Mouse (Mus musculus): ENCODE results near the gene Nnat. TPM values are rescaled to one million over a fixed set of nuclear protein-coding genes. Genes with fewer than 3 reads are reported as not detected.

Nnat gene
- polyA plus RNA-seq (2014; fragmentation: Nextera tagmentation; extraction: Ambion mirVana), result 143 and 171 TPM in 2 replicates

DNA sequence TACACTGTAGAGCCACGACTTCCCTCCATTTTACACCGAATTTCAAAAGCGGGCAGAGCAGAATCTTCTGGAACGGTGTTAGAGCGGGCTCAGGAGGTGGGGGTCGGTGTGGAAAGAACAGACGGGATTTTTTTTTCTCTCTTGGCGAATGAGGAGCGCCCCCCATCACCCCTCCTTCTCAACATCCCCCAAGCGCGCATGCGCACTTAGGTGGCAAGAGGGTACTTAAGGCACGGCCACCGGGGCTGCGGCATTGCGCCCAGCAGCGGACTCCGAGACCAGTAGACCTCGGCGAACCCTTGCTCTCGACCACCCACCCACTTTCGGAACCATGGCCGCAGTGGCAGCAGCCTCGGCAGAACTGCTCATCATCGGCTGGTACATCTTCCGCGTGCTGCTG is at the start of gene Nnat:
Gene Nnat, plus strand, starts transcription at position 221 of the 400 bp plus-strand sequence.
- Histone ChIP-seq H3K9ac (ENCODE audit: low read depth, low read length) (peak within 1 kb of the TSS; percentile 53), H3K4me1 (replicated peaks; ENCODE audit: control insufficient read depth, insufficient read depth, low read length) (peaks cover 7% of the 10 kb centered on the region; the same call in 1 of the 2 replicates), H3K27me3 (replicated peaks; ENCODE audit: control insufficient read depth, insufficient read depth, low read length) (peaks cover 21% of the 10 kb centered on the region), H3K36me3 (ENCODE audit: control insufficient read depth, insufficient read depth, low read length) (peaks cover 35% of the 10 kb centered on the region), H3K4me3 (ENCODE audit: low read depth, low read length) (peak within 1 kb of the TSS; percentile 50), H3K4me2 (peak within 1 kb of the TSS; percentile 62), H3K27ac (ENCODE audit: low read depth, low read length) (no peak within 1 kb of the TSS), H3K9me3 (ENCODE audit: control insufficient read depth, low read length) (peaks cover 15% of the 10 kb centered on the region)
- ATAC-seq (replicated peaks; ENCODE audit: low FRiP score) (no peak), DNase-seq (ENCODE audit: low spot score) (peak; percentile 56)
- WGBS, result 55% methylated on average over 27 of the region's 27 CpGs

DNA sequence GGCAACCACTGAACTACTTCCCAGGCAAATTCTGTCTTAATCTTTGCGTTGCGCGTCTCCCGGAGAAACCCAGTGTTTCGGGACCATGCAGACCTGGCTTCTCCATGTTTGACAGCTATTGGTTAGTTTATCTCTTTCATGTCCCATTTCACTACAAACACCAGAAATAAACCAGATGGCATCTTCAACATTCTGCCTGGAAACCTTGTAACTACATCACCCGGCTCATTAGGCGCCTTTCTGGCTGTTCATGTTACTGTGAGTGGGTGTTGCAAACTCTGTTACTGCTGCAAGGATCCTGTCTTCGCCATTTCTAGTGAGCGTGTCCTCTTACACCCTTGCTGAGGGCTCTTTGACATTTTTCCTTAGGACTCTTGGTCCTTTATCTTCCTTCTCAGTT is 47.0 kb upstream of the Nnat start:
- Histone ChIP-seq H3K27me3 (replicated peaks; ENCODE audit: control insufficient read depth, insufficient read depth, low read length) (no peaks in the 10 kb centered on the region), H3K4me2 (no peak overlapping the region), H3K4me3 (ENCODE audit: low read depth, low read length) (no peak overlapping the region), H3K9me3 (ENCODE audit: control insufficient read depth, low read length) (no peaks in the 10 kb centered on the region), H3K36me3 (ENCODE audit: control insufficient read depth, insufficient read depth, low read length) (no peaks in the 10 kb centered on the region), H3K4me1 (replicated peaks; ENCODE audit: control insufficient read depth, insufficient read depth, low read length) (peaks cover 3% of the 10 kb centered on the region; the same call in 1 of the 2 replicates), H3K9ac (ENCODE audit: low read depth, low read length) (no peak overlapping the region), H3K27ac (ENCODE audit: low read depth, low read length) (no peak overlapping the region)
- no peak for ATAC-seq (replicated peaks; ENCODE audit: low FRiP score)
- DNase-seq (ENCODE audit: low spot score), result no peak
- WGBS, result 84% methylated on average over 9 of the region's 9 CpGs

GRCm38 (mm10) chr2:157513737-157514208 is 46.1 kb upstream of the Nnat start:
- Histone ChIP-seq H3K4me3 (ENCODE audit: low read depth, low read length) (no peak overlapping the region), H3K9me3 (ENCODE audit: control insufficient read depth, low read length) (no peaks in the 10 kb centered on the region), H3K27ac (ENCODE audit: low read depth, low read length) (no peak overlapping the region), H3K4me1 (replicated peaks; ENCODE audit: control insufficient read depth, insufficient read depth, low read length) (peaks cover 3% of the 10 kb centered on the region; the same call in 1 of the 2 replicates), H3K36me3 (ENCODE audit: control insufficient read depth, insufficient read depth, low read length) (no peaks in the 10 kb centered on the region), H3K4me2 (no peak overlapping the region), H3K27me3 (replicated peaks; ENCODE audit: control insufficient read depth, insufficient read depth, low read length) (no peaks in the 10 kb centered on the region), H3K9ac (ENCODE audit: low read depth, low read length) (no peak overlapping the region)
- DNase-seq (ENCODE audit: low spot score) (no peak), ATAC-seq (replicated peaks; ENCODE audit: low FRiP score) (no peak)
- whole genome bisulfite sequencing, result 38% methylated on average over 9 of the region's 9 CpGs

- Histone ChIP-seq H3K4me3 (ENCODE audit: low read depth, low read length) (no peak overlapping the region), H3K27me3 (replicated peaks; ENCODE audit: control insufficient read depth, insufficient read depth, low read length) (no peaks in the 10 kb centered on the region), H3K4me2 (no peak overlapping the region), H3K9ac (ENCODE audit: low read depth, low read length) (no peak overlapping the region), H3K4me1 (replicated peaks; ENCODE audit: control insufficient read depth, insufficient read depth, low read length) (peaks cover 3% of the 10 kb centered on the region; the same call in 1 of the 2 replicates), H3K9me3 (ENCODE audit: control insufficient read depth, low read length) (no peaks in the 10 kb centered on the region), H3K36me3 (ENCODE audit: control insufficient read depth, insufficient read depth, low read length) (no peaks in the 10 kb centered on the region), H3K27ac (ENCODE audit: low read depth, low read length) (no peak overlapping the region)
- ATAC-seq (replicated peaks; ENCODE audit: low FRiP score), result no peak
- DNase-seq (ENCODE audit: low spot score), result no peak
- WGBS, result 30% methylated on average over 4 of the region's 4 CpGs
Observed at GRCm38 (mm10) chr2:157514353-157514752, 45.5 kb upstream of the Nnat start.

DNA sequence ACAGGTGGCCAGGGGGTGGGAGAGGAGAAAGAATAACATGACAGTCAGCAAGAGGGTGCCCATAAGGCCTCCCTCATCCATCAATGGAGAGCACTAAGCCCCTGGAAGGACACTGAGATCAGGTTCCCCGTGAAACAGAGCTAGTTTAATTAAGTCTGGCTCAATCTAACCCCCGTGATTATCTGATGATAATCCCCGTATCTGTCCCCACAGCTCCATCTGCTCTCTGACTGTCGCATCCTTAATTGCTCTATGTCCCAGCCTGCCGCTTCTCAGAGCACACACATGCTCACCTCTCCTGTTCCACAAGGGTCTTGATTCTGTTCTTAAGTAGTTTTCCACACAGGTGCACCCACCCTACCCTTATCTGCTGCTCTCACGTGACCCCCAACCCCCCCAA is 42.4 kb upstream of the Nnat start:
- Histone ChIP-seq H3K9ac (ENCODE audit: low read depth, low read length) (no peak overlapping the region), H3K4me2 (no peak overlapping the region), H3K9me3 (ENCODE audit: control insufficient read depth, low read length) (no peaks in the 10 kb centered on the region), H3K27me3 (replicated peaks; ENCODE audit: control insufficient read depth, insufficient read depth, low read length) (no peaks in the 10 kb centered on the region), H3K4me1 (replicated peaks; ENCODE audit: control insufficient read depth, insufficient read depth, low read length) (no peaks in the 10 kb centered on the region), H3K4me3 (ENCODE audit: low read depth, low read length) (no peak overlapping the region), H3K36me3 (ENCODE audit: control insufficient read depth, insufficient read depth, low read length) (no peaks in the 10 kb centered on the region), H3K27ac (ENCODE audit: low read depth, low read length) (no peak overlapping the region)
- 52% methylated on average over 6 of the region's 6 CpGs for WGBS
- ATAC-seq (replicated peaks; ENCODE audit: low FRiP score) (no peak), DNase-seq (ENCODE audit: low spot score) (no peak)

DNA sequence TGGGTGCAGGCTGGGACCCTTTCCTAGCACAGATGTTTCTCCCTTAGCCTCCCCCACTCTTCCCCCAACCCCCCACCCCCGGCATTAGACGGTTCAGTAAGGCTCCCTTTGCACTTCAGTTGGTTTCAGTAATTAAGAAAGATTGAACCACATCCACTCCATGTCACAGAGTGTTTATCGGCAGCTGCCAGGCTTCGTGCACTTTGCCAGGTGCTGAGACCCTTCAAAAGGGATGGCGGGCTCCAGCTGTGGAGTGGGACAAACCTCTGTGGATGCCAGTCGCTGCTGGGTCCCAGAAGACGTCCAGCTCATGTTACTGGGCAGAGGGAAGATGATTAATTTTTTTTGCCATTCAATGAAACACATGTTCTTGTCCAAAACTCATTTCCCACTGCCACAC is 41.4 kb upstream of the Nnat start:
- Histone ChIP-seq H3K4me1 (replicated peaks; ENCODE audit: control insufficient read depth, insufficient read depth, low read length) (no peaks in the 10 kb centered on the region), H3K4me3 (ENCODE audit: low read depth, low read length) (no peak overlapping the region), H3K4me2 (no peak overlapping the region), H3K27me3 (replicated peaks; ENCODE audit: control insufficient read depth, insufficient read depth, low read length) (no peaks in the 10 kb centered on the region), H3K9ac (ENCODE audit: low read depth, low read length) (no peak overlapping the region), H3K27ac (ENCODE audit: low read depth, low read length) (no peak overlapping the region), H3K9me3 (ENCODE audit: control insufficient read depth, low read length) (no peaks in the 10 kb centered on the region), H3K36me3 (ENCODE audit: control insufficient read depth, insufficient read depth, low read length) (no peaks in the 10 kb centered on the region)
- ATAC-seq (replicated peaks; ENCODE audit: low FRiP score) (no peak), DNase-seq (ENCODE audit: low spot score) (no peak)
- 63% methylated on average over 7 of the region's 7 CpGs for WGBS

DNA sequence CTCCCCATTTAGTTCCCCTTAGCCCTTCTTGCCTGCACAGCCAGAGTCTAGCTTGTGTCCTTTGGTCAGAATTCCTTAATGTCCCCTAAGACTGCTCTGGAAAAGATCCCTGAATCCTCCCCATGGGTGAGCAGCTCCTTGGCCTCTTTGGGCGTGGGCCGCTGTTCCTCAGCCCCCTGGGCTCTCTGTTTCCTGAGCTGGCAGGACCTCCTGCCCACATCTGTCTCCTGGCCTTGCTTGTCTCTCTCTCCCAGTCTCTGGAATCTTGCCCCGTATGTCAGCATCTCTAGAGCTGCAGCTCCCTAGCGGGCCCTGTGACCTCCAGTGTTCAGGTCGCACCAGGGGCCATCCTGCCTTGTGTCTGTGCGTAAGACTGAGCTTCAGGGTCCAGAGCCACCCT is 40.4 kb upstream of the Nnat start:
- no peaks in the 10 kb centered on the region for H3K9me3 ChIP-seq (ENCODE audit: control insufficient read depth, low read length)
- ATAC-seq (replicated peaks; ENCODE audit: low FRiP score), result no peak
- 54% methylated on average over 6 of the region's 6 CpGs for WGBS

DNA sequence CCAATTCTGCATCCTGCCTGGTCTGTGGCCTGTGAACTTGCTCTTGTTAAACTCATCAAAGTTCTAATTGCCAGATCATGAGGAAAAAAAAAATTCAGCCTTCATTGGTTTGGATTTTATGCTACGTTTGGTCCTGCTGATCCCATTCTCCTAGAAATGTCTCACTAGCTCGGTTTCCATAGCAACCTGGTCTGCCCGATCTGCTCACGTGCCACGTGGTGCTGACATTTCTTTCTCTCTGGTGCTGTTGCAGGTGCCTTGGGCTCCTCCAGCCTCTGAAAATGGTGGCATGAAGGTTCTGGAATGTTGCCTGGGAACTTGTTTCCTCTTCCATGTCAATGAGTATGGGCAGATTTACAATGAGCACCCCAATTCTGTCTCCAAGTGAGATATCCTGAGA is 39.4 kb upstream of the Nnat start:
- Histone ChIP-seq H3K4me2 (no peak overlapping the region), H3K9ac (ENCODE audit: low read depth, low read length) (no peak overlapping the region), H3K4me1 (replicated peaks; ENCODE audit: control insufficient read depth, insufficient read depth, low read length) (no peaks in the 10 kb centered on the region), H3K4me3 (ENCODE audit: low read depth, low read length) (no peak overlapping the region), H3K36me3 (ENCODE audit: control insufficient read depth, insufficient read depth, low read length) (no peaks in the 10 kb centered on the region), H3K27me3 (replicated peaks; ENCODE audit: control insufficient read depth, insufficient read depth, low read length) (no peaks in the 10 kb centered on the region), H3K27ac (ENCODE audit: low read depth, low read length) (no peak overlapping the region), H3K9me3 (ENCODE audit: control insufficient read depth, low read length) (no peaks in the 10 kb centered on the region)
- no peak for ATAC-seq (replicated peaks; ENCODE audit: low FRiP score)
- WGBS, result 53% methylated on average over 5 of the region's 5 CpGs
- DNase-seq (ENCODE audit: low spot score), result no peak

More for the DNA sequence above, 40.4 kb upstream of the Nnat start:
- H3K36me3 ChIP-seq (ENCODE audit: control insufficient read depth, insufficient read depth, low read length), result no peaks in the 10 kb centered on the region
- H3K4me3 ChIP-seq (ENCODE audit: low read depth, low read length), result no peak overlapping the region
- H3K4me1 ChIP-seq (replicated peaks; ENCODE audit: control insufficient read depth, insufficient read depth, low read length), result no peaks in the 10 kb centered on the region
- H3K9ac ChIP-seq (ENCODE audit: low read depth, low read length), result no peak overlapping the region
- H3K27ac ChIP-seq (ENCODE audit: low read depth, low read length), result no peak overlapping the region
- H3K4me2 ChIP-seq, result no peak overlapping the region
- H3K27me3 ChIP-seq (replicated peaks; ENCODE audit: control insufficient read depth, insufficient read depth, low read length), result no peaks in the 10 kb centered on the region
- no peak for DNase-seq (ENCODE audit: low spot score)

- Histone ChIP-seq H3K4me3 (ENCODE audit: low read depth, low read length) (no peak overlapping the region), H3K36me3 (ENCODE audit: control insufficient read depth, insufficient read depth, low read length) (no peaks in the 10 kb centered on the region), H3K27me3 (replicated peaks; ENCODE audit: control insufficient read depth, insufficient read depth, low read length) (0 out of 2 replicates have a peak, but pooled peaks cover 3% of the 10 kb centered on the region), H3K4me2 (no peak overlapping the region), H3K9ac (ENCODE audit: low read depth, low read length) (no peak overlapping the region), H3K9me3 (ENCODE audit: control insufficient read depth, low read length) (no peaks in the 10 kb centered on the region), H3K27ac (ENCODE audit: low read depth, low read length) (no peak overlapping the region), H3K4me1 (replicated peaks; ENCODE audit: control insufficient read depth, insufficient read depth, low read length) (no peaks in the 10 kb centered on the region)
- WGBS, result 77% methylated on average over 3 of the region's 3 CpGs
- DNase-seq (ENCODE audit: low spot score) (no peak), ATAC-seq (replicated peaks; ENCODE audit: low FRiP score) (no peak)
Observed at GRCm38 (mm10) chr2:157522556-157522955, 37.3 kb upstream of the Nnat start.

All from liver, embryonic 11.5 days (tissue).